Mouse (Mus musculus): Measurements from ENCODE around the gene Gm4792.

DNA sequence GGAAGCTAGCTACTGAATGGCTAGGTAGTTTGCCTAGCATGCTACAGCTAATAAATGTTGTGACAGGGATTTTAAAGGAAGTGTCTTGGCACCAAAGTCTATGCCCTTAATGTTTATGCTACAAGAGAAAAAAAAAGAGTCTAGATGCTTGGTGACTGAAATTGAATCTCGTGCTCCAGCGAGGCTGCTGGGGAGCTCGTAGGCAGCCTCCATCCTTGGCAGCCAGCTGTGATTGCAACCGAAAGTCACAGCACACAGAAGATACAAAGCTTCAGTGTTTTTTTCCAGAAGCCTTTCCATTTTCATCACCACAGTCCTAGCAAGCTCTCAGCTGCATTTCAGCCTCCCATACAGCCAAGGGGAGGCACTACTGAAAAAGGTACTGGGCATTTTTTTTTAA is 20.1 kb upstream of the Gm4792 start:
- TF ChIP-seq POLR2A (IDR thresholded peaks at IDR 0.05; ENCODE audit: control insufficient read depth, extremely low read depth, insufficient read depth, low read length, poor library complexity) (no peak), CTCF (IDR thresholded peaks at IDR 0.05; ENCODE audit: borderline replicate concordance, control insufficient read depth, extremely low read depth, insufficient read depth, low read length, poor library complexity) (no peak)
